Mouse (Mus musculus) lung, embryonic 15.5 days (tissue): Measurements from ENCODE around the gene Gm49486. TPM values are rescaled to one million over a fixed set of nuclear protein-coding genes. Genes with fewer than 3 reads are reported as not detected.
A peak's percentile ranks its signal among the peaks of the same experiment; 100 is the strongest.

Experiments used
- ATAC-seq: fragments of 200-750 bp; cut with Nextera tagmentation; 2 replicates; pipeline ENCODE4 v1.8.0; 2017; ENCODE audit warnings: moderate number of reproducible peaks, borderline replicate concordance; ENCODE audit not compliant: low FRiP score, low TSS enrichment; ENCODE audit errors: extremely low read depth
- H3K27ac ChIP-seq: fragments of 300-500 bp; sonication (generic); 2 replicates; pipeline ENCODE4 v1.5.1; 2015; ENCODE audit warnings: moderate library complexity, mild to moderate bottlenecking, inconsistent platforms
- H3K27me3 ChIP-seq: fragments of 300-500 bp; sonication (generic); 2 replicates; pipeline ENCODE4 v1.6.1; 2015; ENCODE audit warnings: inconsistent platforms
- H3K36me3 ChIP-seq: fragments of 300-500 bp; sonication (generic); 2 replicates; pipeline ENCODE4 v1.6.1; 2015; ENCODE audit warnings: inconsistent platforms
- H3K4me1 ChIP-seq: fragments of 300-500 bp; sonication (generic); 2 replicates; pipeline ENCODE4 v1.6.1; 2015; ENCODE audit warnings: inconsistent platforms
- H3K4me2 ChIP-seq: fragments of 300-500 bp; sonication (generic); 2 replicates; pipeline ENCODE4 v1.6.1; 2015; ENCODE audit warnings: inconsistent platforms, mild to moderate bottlenecking, moderate library complexity
- H3K4me3 ChIP-seq: fragments of 300-500 bp; sonication (generic); 2 replicates; pipeline ENCODE4 v1.5.1; 2015; ENCODE audit warnings: mild to moderate bottlenecking, inconsistent platforms
- H3K9ac ChIP-seq: fragments of 300-500 bp; sonication (generic); 2 replicates; pipeline ENCODE4 v1.6.1; 2015; ENCODE audit warnings: inconsistent platforms
- H3K9me3 ChIP-seq: fragments of 300-500 bp; sonication (generic); 2 replicates; pipeline ENCODE4 v1.6.1; 2016; ENCODE audit warnings: inconsistent platforms
- WGBS: fragments of 180-500 bp; shearing (Covaris S2); methylation state at CpG from one replicate; pipeline ENCODE4 v1.1.7; 2015; 5-methylcytosine and 5-hydroxymethylcytosine counted together
- polyA plus RNA-seq: library from polyadenylated mRNA; unstranded; fragments of >200 nt; fragmentation: Nextera tagmentation; extraction: Ambion mirVana; gene quantifications from 2 replicates; pipeline ENCODE4 v1.2.1, GENCODE M21; 2015

The Gm49486 gene
- 0.31 and 0.46 TPM in 2 replicates for polyA plus RNA-seq

GRCm38 (mm10) chr15:79229058-79229821, at the start of gene Gm49486, which contains the start of gene Pick1:
Gene Gm49486, plus strand, starts transcription at chr15:79229391.
Gene Pick1, plus strand, starts transcription at chr15:79229173.
- no peaks in the 10 kb centered on the region for H3K27me3 ChIP-seq
- H3K36me3 ChIP-seq, result 0 out of 2 replicates have a peak, but pooled peaks cover 12% of the 10 kb centered on the region
- H3K27ac ChIP-seq, result peak within 1 kb of the TSS; percentile 96
- peak within 1 kb of the TSS; percentile 67 for H3K9ac ChIP-seq
- peaks cover 12% of the 10 kb centered on the region for H3K4me1 ChIP-seq
- WGBS, result under 1% methylated on average over 51 of the region's 51 CpGs
- peak within 1 kb of the TSS; percentile 65 for H3K4me3 ChIP-seq
- H3K4me2 ChIP-seq, result peak within 1 kb of the TSS; percentile 94
- ATAC-seq, result peak; percentile 78
- no peaks in the 10 kb centered on the region for H3K9me3 ChIP-seq

GRCm38 (mm10) chr15:79185213-79185612, 44.0 kb upstream of the Gm49486 start:
- 26% methylated on average over 10 of the region's 10 CpGs for WGBS
- ATAC-seq, result peak; percentile 69; the same call in 1 of the 2 replicates
- H3K36me3 ChIP-seq, result no peaks in the 10 kb centered on the region
- no peaks in the 10 kb centered on the region for H3K9me3 ChIP-seq
- no peak overlapping the region for H3K9ac ChIP-seq
- H3K4me3 ChIP-seq, result no peak overlapping the region
- H3K4me1 ChIP-seq, result peaks cover 8% of the 10 kb centered on the region; the same call in 1 of the 2 replicates
- H3K27me3 ChIP-seq, result no peaks in the 10 kb centered on the region
- no peak overlapping the region for H3K27ac ChIP-seq
- H3K4me2 ChIP-seq, result no peak overlapping the region

GRCm38 (mm10) chr15:79187819-79188218, 41.4 kb upstream of the Gm49486 start:
- no peak overlapping the region for H3K27ac ChIP-seq
- no peaks in the 10 kb centered on the region for H3K9me3 ChIP-seq
- H3K4me2 ChIP-seq, result no peak overlapping the region
- H3K4me1 ChIP-seq, result peaks cover 16% of the 10 kb centered on the region
- H3K27me3 ChIP-seq, result no peaks in the 10 kb centered on the region
- no peaks in the 10 kb centered on the region for H3K36me3 ChIP-seq
- H3K9ac ChIP-seq, result no peak overlapping the region
- 87% methylated on average over 8 of the region's 8 CpGs for WGBS
- no peak for ATAC-seq
- H3K4me3 ChIP-seq, result no peak overlapping the region

DNA sequence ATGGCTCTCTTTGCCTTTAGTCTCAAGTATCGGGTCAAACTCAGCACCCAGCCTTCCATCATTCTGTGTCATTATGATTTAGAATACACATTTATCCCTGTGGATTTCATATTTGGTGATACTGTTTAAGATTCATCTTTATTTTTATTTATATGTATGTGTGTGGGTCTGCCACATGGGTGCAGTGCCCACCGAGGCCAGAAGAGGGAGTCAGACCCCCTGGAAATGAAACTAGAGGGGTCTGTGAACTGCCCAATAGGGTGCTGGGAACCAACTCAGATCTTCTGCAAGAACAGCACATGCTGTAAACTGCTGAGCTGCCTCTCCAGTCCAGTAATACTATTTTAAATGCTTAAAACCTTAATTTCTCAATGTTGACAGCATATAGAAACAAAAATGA, 37.8 kb upstream of the Gm49486 start:
- WGBS, result 90% methylated on average over 2 of the region's 2 CpGs
- peaks cover 22% of the 10 kb centered on the region for H3K4me1 ChIP-seq

DNA sequence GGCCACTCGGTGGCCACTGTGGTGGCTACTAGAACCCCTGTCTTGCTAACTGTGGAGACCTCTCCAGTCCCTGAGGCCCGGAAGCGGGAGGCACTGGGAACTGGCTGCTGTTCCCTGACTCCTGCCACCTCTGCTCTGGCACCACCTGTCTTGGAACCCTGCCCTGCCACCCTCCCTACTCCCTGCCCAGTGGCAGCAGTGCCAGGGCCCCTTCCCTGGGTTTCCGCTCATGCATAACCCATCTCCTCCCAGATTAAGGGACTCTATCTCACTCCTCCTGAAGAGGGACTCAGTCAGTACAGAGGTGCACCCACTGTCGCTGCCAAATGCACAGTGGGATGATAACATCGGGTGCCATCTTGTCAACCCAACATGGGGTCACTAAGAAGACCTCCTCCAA, 36.7 kb upstream of the Gm49486 start:
- no peak for ATAC-seq
- H3K27ac ChIP-seq, result peak overlapping the region; percentile 77; the same call in 1 of the 2 replicates
- H3K4me3 ChIP-seq, result no peak overlapping the region
- no peaks in the 10 kb centered on the region for H3K27me3 ChIP-seq
- 89% methylated on average over 6 of the region's 6 CpGs for WGBS
- H3K9ac ChIP-seq, result no peak overlapping the region
- H3K9me3 ChIP-seq, result no peaks in the 10 kb centered on the region
- peaks cover 22% of the 10 kb centered on the region for H3K4me1 ChIP-seq
- H3K4me2 ChIP-seq, result no peak overlapping the region
- no peaks in the 10 kb centered on the region for H3K36me3 ChIP-seq

More for the DNA sequence above, 37.8 kb upstream of the Gm49486 start:
- Histone ChIP-seq H3K27me3 (no peaks in the 10 kb centered on the region), H3K4me3 (no peak overlapping the region), H3K9me3 (no peaks in the 10 kb centered on the region), H3K27ac (no peak overlapping the region), H3K36me3 (no peaks in the 10 kb centered on the region), H3K9ac (no peak overlapping the region), H3K4me2 (no peak overlapping the region)
- no peak for ATAC-seq

GRCm38 (mm10) chr15:79192885-79193845, 36.0 kb upstream of the Gm49486 start:
- peak; percentile 43; the same call in 1 of the 2 replicates for ATAC-seq
- 29% methylated on average over 27 of the region's 27 CpGs for WGBS

DNA sequence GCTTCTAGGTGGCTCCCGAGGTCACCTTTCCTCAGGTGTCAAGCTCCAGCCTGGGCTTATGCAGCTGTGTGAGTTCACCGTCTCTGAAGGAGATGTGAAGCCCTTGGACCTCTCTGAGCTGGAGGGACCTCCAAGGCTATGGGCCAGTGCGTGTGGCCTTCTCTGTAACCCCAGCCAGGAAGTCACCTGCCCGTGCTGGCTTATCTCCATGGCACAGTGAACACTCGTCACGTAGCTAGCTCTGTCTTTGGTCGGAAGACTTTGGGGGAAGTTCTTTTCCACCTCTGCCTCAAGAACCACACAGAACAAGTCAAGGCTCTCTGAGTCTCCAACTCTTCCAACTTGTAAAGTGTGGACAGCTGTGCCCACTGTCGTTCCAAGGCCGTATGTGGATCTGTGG, 35.1 kb upstream of the Gm49486 start:
- no peaks in the 10 kb centered on the region for H3K9me3 ChIP-seq
- no peak overlapping the region for H3K4me3 ChIP-seq
- WGBS, result 65% methylated on average over 9 of the region's 9 CpGs
- no peaks in the 10 kb centered on the region for H3K36me3 ChIP-seq
- H3K9ac ChIP-seq, result no peak overlapping the region
- peaks cover 22% of the 10 kb centered on the region for H3K4me1 ChIP-seq
- no peaks in the 10 kb centered on the region for H3K27me3 ChIP-seq
- no peak overlapping the region for H3K4me2 ChIP-seq
- ATAC-seq, result 0 out of 2 replicates have a peak, but pooled peaks have one; percentile 12
- H3K27ac ChIP-seq, result no peak overlapping the region; the same call in 1 of the 2 replicates

More at GRCm38 (mm10) chr15:79192885-79193845, 36.0 kb upstream of the Gm49486 start:
- no peaks in the 10 kb centered on the region for H3K27me3 ChIP-seq
- no peak overlapping the region for H3K4me3 ChIP-seq
- no peaks in the 10 kb centered on the region for H3K36me3 ChIP-seq
- peaks cover 22% of the 10 kb centered on the region for H3K4me1 ChIP-seq
- H3K9ac ChIP-seq, result no peak overlapping the region
- peak overlapping the region; percentile 77 for H3K27ac ChIP-seq
- no peaks in the 10 kb centered on the region for H3K9me3 ChIP-seq
- H3K4me2 ChIP-seq, result peak overlapping the region; percentile 42

GRCm38 (mm10) chr15:79194946-79195345, 34.2 kb upstream of the Gm49486 start:
- no peak overlapping the region for H3K4me3 ChIP-seq
- H3K4me2 ChIP-seq, result no peak overlapping the region
- no peaks in the 10 kb centered on the region for H3K27me3 ChIP-seq
- 57% methylated on average over 2 of the region's 2 CpGs for WGBS
- no peak overlapping the region for H3K9ac ChIP-seq
- H3K36me3 ChIP-seq, result no peaks in the 10 kb centered on the region
- H3K9me3 ChIP-seq, result no peaks in the 10 kb centered on the region
- ATAC-seq, result no peak
- no peak overlapping the region for H3K27ac ChIP-seq
- H3K4me1 ChIP-seq, result peaks cover 22% of the 10 kb centered on the region

DNA sequence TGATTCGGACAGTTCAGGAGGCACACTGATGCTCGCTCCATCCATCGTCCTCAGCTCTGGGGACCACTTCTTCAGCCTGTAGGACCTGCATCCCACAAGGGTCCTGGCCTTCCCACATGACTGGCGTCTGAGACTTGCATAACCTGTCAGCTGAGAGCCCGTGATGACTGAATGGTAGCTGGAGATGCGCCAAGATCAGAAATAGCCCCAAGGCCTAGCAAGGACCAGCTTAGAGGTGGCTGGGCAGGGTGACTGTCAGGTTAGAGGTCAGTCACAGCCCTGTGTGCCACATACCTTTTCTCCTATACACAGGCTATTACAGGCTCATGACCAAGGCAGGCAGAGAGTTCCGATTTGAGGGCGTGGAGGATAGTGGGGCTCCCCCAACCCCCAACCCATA, 33.7 kb upstream of the Gm49486 start:
- Histone ChIP-seq H3K9me3 (no peaks in the 10 kb centered on the region), H3K27ac (no peak overlapping the region), H3K4me2 (no peak overlapping the region), H3K27me3 (no peaks in the 10 kb centered on the region), H3K9ac (no peak overlapping the region), H3K4me3 (no peak overlapping the region), H3K4me1 (peaks cover 22% of the 10 kb centered on the region), H3K36me3 (no peaks in the 10 kb centered on the region)
- 74% methylated on average over 8 of the region's 8 CpGs for WGBS
- ATAC-seq, result no peak

DNA sequence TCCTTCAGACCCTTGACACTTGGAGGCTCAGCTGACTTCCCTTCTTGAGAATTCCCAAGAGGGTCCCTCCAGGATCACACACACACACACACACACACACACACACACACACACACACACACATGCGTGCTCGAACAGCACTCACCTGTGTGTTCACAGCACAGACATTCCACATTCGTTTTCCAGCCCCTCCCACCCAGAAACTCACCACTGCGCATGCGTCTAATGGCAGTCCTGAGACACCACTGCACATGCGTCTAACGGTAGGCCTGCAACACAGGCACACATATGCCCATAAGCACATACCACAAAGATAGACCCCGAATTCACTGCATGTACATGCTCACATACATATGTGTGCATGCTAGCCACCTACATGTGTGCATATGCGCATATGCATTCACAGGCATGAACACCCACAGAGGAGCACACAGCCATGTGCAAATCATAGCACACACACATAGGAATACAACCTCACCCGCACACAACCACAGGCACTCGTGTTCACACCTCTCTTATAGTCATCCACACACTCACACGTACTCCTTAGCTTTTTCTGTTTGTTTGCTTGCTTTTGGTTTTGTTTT, 29.7 kb upstream of the Gm49486 start:
- Histone ChIP-seq H3K27me3 (peaks cover 22% of the 10 kb centered on the region), H3K9ac (no peak overlapping the region), H3K4me1 (no peaks in the 10 kb centered on the region), H3K4me3 (no peak overlapping the region), H3K36me3 (no peaks in the 10 kb centered on the region), H3K9me3 (no peaks in the 10 kb centered on the region), H3K27ac (no peak overlapping the region), H3K4me2 (no peak overlapping the region)
- no peak for ATAC-seq
- 86% methylated on average over 12 of the region's 12 CpGs for WGBS

DNA sequence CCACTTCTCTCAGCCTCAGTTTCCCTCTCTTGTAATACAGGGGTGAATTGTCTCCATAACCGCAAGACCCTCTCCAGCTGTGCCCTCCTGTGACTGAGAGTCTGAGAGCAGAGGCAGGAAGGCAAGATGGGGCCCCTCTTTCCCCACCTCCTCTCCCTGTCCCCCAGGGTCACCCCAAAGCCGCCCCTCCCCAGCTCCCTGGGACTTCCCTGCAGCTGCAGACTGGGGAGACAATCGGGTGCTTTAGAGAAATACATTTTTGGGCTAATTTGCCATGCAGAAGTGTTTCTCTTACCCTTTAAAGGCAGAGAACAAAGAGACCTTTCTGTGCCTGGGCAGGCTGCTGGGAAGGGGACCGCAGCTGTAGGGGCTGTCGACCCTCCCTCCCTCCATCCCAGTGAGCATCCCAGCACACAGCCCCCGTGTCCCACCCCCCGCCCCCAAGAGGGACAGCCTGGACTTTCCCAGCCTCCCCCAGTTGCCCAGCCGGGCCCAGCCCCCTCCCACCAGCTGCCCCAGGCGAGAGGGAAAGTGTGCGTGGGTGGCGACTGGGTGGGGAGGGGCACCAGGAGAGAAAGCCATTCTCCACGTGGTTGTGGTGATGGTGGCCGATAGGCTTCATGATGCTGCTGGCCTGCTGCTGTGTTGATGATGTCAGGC, 27.6 kb upstream of the Gm49486 start:
- H3K9ac ChIP-seq, result no peak overlapping the region
- no peak overlapping the region for H3K4me3 ChIP-seq
- no peaks in the 10 kb centered on the region for H3K36me3 ChIP-seq
- no peak overlapping the region for H3K4me2 ChIP-seq
- ATAC-seq, result 0 out of 2 replicates have a peak, but pooled peaks have one; percentile 38
- no peaks in the 10 kb centered on the region for H3K4me1 ChIP-seq
- peaks cover 22% of the 10 kb centered on the region for H3K27me3 ChIP-seq
- H3K27ac ChIP-seq, result no peak overlapping the region
- H3K9me3 ChIP-seq, result no peaks in the 10 kb centered on the region
- WGBS, result 20% methylated on average over 13 of the region's 13 CpGs
